Mouse (Mus musculus) right cerebral cortex, postnatal 4 days (tissue): ENCODE measurements around the gene Miga1.

Source experiments
- DNase-seq: peaks from one replicate; pipeline ENCODE4 v3.0.0-alpha.2; 2022

Miga1 gene

GRCm38 (mm10) chr3:152284759-152285158 lies 55.4 kb downstream of the Miga1 start:
- no peak for DNase-seq

- DNase-seq: no peak
These were observed 55.9 kb downstream of the Miga1 start for GRCm38 (mm10) chr3:152284306-152284705.

GRCm38 (mm10) chr3:152282126-152282525 lies 58.1 kb downstream of the Miga1 start:
- no peak for DNase-seq

GRCm38 (mm10) chr3:152278431-152278830 lies 61.8 kb downstream of the Miga1 start:
- DNase-seq: no peak

DNA sequence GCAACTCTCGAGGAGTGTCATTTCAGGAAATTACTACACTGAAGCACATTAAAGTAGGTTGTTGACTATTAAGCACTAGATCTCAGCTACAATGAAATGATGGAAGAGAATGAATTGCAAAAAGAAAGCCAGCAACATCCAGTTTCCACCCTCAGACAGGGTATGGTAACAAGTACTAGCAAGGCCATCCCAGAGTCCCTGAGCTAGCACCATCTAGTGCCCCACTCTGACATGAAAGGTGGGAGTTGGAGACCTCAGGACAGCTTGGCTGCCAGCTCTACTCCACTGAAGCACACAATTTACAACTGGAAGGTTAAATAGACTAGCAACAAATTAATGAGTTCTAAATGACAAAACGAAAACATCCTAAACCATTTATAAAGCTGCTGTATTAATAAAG lies 62.3 kb downstream of the Miga1 start:
- DNase-seq: no peak

DNA sequence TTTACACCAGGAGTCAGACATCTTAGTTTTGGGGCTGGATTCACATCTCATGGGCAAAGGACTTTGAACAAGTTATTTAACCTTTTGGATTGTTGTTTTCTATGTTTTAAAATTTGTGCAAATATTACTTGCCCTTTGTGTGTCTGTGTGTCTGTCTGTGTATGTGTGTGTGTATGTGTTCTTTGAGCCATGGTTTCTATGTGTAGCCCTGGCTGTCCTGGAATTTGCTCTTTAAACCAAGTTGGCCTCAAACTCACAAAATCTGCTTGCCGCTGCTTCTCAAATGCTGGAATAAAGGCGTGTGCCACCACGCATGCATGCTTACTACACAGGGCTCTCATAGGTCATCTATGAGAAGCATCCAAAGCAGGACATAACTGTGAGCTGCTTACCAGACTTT lies 63.3 kb downstream of the Miga1 start:
- no peak for DNase-seq

GRCm38 (mm10) chr3:152275008-152275407 lies 65.2 kb downstream of the Miga1 start:
- DNase-seq: no peak

GRCm38 (mm10) chr3:152272974-152273685 lies 67.1 kb downstream of the Miga1 start:
- no peak for DNase-seq

GRCm38 (mm10) chr3:152271876-152272275 lies 68.3 kb downstream of the Miga1 start:
- DNase-seq: no peak

DNA sequence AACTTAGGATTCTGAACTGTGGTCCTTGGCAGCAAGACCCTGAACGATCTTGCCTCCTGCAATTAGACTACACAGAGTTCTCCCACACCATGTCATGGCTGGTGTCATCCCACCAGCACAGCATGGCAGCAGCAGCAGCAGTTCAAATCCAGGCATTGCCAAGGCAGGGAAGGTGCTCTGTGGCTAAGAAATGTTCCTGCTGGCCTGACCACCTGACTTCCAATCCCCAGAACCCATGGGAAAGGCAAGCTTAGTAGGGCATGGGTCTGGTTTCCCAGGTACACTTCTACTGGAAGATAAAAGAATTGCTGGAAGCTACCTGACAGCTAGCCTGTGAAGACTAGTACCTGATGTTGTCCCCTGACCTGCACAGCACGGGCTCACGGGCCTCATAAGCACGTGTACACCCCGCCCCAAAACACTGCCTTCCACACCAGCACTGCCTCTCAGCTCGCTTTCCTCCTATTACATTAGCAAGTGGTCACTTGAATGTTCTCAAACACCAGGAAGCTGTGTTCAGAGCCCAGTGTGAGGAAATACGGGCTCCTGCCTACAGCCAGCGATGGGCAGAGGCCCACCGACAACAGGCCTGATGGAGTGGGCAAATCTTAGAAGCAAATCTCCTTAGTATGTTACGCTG lies 69.0 kb downstream of the Miga1 start:
- DNase-seq: no peak

- no peak for DNase-seq
These were observed 72.1 kb downstream of the Miga1 start for GRCm38 (mm10) chr3:152268099-152268498.

DNA sequence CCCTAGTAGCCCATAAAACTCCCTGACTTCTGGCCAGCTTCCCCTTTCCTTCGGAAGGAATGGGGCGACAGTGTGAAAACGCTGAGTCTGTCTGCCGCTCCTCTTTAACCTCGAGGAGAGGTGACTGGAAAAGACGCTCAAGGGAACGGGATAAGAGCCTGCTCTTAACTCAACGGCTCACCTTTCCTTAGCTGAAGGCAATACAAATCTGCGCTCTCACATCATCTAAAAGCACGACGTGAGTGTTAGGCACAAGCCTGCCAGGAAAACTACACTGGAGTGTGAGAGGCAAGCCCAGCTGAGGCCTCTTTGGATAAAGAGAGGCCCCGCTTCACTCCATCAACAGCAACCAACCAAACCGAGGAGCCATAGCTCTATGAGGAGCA lies 74.2 kb downstream of the Miga1 start, which contains the start of gene Nexn:
Gene Nexn, minus strand, starts transcription at position 315 of the 386 bp plus-strand sequence.
- no peak for DNase-seq

DNA sequence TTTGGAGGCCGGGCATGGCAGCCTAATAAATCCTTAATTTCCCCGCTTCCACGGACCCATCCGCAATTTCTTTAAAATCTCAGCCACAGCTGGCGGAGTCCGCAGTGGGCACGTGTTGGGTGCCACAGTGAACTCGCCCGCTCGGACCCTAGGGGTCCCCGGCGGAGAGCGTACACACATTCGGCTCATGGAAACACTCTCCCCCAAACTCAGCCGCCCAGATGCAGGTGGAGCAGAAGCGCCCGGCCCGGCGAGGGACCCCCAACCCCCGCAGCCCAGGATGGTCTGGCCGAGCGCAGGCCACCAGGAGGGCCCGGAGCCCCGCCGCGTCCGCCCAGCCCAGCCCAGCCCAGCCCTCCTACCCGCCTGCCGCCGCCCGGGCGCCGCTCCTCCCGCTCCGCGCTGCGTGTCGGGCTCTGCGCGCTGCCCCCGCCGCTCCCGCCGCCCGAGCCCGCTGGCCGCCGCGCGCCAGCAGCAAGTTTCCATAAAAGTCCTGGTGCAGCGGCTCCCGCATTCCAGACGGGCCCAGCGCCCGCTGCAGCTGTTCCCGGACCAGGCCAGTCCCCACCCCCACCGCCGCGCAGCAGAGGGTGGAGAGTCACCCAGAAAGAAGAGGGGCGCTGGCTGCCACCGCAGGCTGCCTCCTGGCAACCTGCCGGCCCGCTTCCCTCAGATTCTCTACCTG lies 74.7 kb downstream of the Miga1 start:
- DNase-seq: peak; percentile 54

DNA sequence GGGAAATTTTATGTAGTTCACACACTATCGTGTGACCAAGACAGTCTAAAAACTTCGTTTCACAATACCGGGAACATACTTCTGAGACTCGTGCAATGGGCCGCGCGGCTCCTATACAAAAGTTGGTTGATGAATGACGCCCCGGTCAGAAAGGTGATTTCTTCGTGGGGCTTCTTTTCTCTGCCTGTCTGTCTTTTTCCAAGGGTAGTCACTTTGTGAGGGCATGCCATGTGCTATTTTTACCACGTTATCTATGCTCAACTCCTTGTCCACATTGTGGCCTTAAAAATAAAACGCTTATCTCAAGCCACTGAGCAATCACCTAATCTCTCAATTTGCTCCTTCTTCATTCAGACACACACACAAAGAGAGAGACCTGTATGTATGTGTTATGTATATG lies 75.4 kb downstream of the Miga1 start:
- DNase-seq: no peak

DNA sequence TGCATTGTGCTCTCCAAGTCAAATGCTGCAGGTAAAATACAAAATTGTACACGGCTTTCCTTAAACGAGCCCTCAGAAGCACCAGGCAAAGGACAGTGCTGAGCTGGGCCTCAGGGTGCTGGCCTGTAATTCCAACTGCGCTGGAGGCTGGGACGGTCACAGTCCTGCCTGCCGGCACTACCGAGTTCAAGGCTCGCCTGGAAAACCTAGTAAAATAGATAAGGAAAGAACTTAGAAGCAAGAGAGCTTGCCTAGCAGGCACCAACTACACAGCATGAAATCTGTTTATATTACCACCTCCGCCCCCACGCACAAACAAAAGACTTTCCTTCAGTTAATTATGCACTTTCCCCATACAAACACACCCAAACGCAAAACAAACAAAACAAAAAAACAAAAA lies 75.8 kb downstream of the Miga1 start:
- no peak for DNase-seq

DNA sequence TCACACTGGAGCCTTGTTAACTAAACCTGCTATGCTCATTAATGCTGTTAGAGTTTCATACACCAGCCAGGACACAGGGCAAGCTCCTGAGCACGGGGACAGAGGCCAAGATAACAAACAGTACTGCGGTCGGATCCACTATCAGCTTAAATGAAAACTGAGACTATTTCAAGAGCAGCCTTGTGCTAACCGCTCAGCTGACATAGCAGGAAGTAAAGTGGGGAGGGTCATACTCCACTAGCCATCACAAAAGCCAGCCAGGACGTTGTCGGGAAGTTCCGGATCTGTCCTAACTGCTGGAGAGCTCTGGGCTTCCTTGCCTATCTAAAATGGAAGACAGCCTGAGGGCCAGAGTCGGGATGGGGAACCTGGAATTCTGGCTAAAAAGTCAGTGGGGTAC lies 78.3 kb downstream of the Miga1 start:
- no peak for DNase-seq

GRCm38 (mm10) chr3:152261436-152261835 lies 78.8 kb downstream of the Miga1 start:
- DNase-seq: no peak

DNA sequence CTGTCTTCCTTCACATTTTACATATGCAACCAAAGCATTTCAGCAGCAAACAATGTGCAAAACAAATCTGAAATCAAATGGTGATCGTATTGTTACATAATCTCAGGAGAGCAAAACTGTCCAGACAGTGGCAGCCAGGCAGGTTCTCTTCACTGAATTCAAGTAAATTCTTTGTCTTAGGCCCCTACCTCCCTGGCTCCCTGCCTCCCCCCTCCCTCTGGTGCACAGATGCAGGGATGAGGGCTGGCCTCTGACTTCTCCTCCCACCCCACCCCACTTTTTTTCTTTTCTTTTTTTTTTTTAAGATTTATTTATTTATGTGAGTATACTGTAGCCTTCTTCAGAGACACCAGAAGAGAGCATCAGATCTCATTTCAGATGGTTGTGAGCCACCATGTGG lies 79.8 kb downstream of the Miga1 start:
- DNase-seq: no peak

GRCm38 (mm10) chr3:152259409-152259808 lies 80.8 kb downstream of the Miga1 start:
- DNase-seq: peak; percentile 72

GRCm38 (mm10) chr3:152257528-152257927 lies 82.7 kb downstream of the Miga1 start:
- DNase-seq: no peak

GRCm38 (mm10) chr3:152250487-152250886 lies 89.7 kb downstream of the Miga1 start:
- no peak for DNase-seq

- no peak for DNase-seq
These were observed 92.5 kb downstream of the Miga1 start for GRCm38 (mm10) chr3:152247708-152248107.

- DNase-seq: no peak
These were observed 94.8 kb downstream of the Miga1 start for GRCm38 (mm10) chr3:152245273-152245910.

DNA sequence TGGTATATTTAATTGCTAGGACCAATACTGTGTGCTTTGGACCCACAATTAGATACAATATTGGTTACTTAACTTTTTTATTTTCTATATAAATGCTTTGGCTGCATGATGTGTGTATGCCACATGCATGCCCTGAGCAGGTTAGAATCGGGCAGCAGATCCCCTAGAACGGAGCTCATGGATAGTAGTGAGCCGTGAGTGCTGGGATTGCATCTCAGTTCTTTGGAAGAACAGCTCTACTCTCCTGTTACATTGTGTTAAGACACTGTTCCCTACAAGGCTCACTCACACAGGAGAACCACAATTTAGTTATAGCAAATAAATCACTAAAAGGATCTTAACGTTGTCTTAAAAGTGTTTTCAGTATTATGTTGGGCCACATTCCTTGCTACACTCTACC lies 96.9 kb downstream of the Miga1 start:
- no peak for DNase-seq
